Mouse (Mus musculus): Measurements from ENCODE around the gene Cd63. TPM values are rescaled to one million over a fixed set of nuclear protein-coding genes. Genes with fewer than 3 reads are reported as not detected.

Cd63 gene
- polyA plus RNA-seq, 1 experiment, result 134 TPM

- no peak for TF ChIP-seq POLR2A (IDR thresholded peaks at IDR 0.05; ENCODE audit: borderline replicate concordance, control insufficient read depth, low read depth, low read length)
- TF ChIP-seq CTCF (IDR thresholded peaks at IDR 0.05; ENCODE audit: control insufficient read depth, insufficient read depth, low read length), result no peak
- Histone ChIP-seq H3K4me3 (replicated peaks; ENCODE audit: control insufficient read depth, low read depth, low read length) (no peak overlapping the region), H3K27ac (ENCODE audit: control insufficient read depth, insufficient read depth, low read depth, low read length, poor library complexity) (no peak overlapping the region), H3K4me1 (ENCODE audit: control insufficient read depth, insufficient read depth, low read length) (no peaks in the 10 kb centered on the region; the same call in none of the 2 replicates)
- WGBS, result 18% methylated on average over 1 of the region's 1 CpGs
Observed at GRCm38 (mm10) chr10:128896807-128897206, 4.0 kb upstream of the Cd63 start.

- Histone ChIP-seq H3K4me1 (ENCODE audit: control insufficient read depth, insufficient read depth, low read length) (peaks cover under 1% of the 10 kb centered on the region), H3K4me3 (replicated peaks; ENCODE audit: control insufficient read depth, low read depth, low read length) (no peak overlapping the region), H3K27ac (ENCODE audit: control insufficient read depth, insufficient read depth, low read depth, low read length, poor library complexity) (no peak overlapping the region)
- 31% methylated on average over 1 of the region's 1 CpGs for WGBS
- TF ChIP-seq CTCF (IDR thresholded peaks at IDR 0.05; ENCODE audit: control insufficient read depth, insufficient read depth, low read length), result no peak
- no peak for TF ChIP-seq POLR2A (IDR thresholded peaks at IDR 0.05; ENCODE audit: borderline replicate concordance, control insufficient read depth, low read depth, low read length)
Observed at GRCm38 (mm10) chr10:128897501-128897900, 3.3 kb upstream of the Cd63 start.

GRCm38 (mm10) chr10:128899759-128900490 lies 864 bp upstream of the Cd63 start:
- peaks cover 3% of the 10 kb centered on the region for H3K4me1 ChIP-seq (ENCODE audit: control insufficient read depth, insufficient read depth, low read length)
- peak overlapping the region; percentile 77 for H3K27ac ChIP-seq (ENCODE audit: control insufficient read depth, insufficient read depth, low read depth, low read length, poor library complexity)
- 44% methylated on average over 6 of the region's 6 CpGs for WGBS
- TF ChIP-seq POLR2A (IDR thresholded peaks at IDR 0.05; ENCODE audit: borderline replicate concordance, control insufficient read depth, low read depth, low read length), result no peak
- no peak for TF ChIP-seq CTCF (IDR thresholded peaks at IDR 0.05; ENCODE audit: control insufficient read depth, insufficient read depth, low read length)
- H3K4me3 ChIP-seq (replicated peaks; ENCODE audit: control insufficient read depth, low read depth, low read length), result peak overlapping the region; percentile 61

- TF ChIP-seq CTCF (IDR thresholded peaks at IDR 0.05; ENCODE audit: control insufficient read depth, insufficient read depth, low read length), result no peak
- TF ChIP-seq POLR2A (IDR thresholded peaks at IDR 0.05; ENCODE audit: borderline replicate concordance, control insufficient read depth, low read depth, low read length), result no peak
- WGBS, result 24% methylated on average over 1 of the region's 1 CpGs
- Histone ChIP-seq H3K4me1 (ENCODE audit: control insufficient read depth, insufficient read depth, low read length) (peaks cover 3% of the 10 kb centered on the region), H3K27ac (ENCODE audit: control insufficient read depth, insufficient read depth, low read depth, low read length, poor library complexity) (peak overlapping the region; percentile 14; the same call in 1 of the 2 replicates), H3K4me3 (replicated peaks; ENCODE audit: control insufficient read depth, low read depth, low read length) (no peak overlapping the region)
Observed at GRCm38 (mm10) chr10:128901409-128901808, 620 bp downstream of the Cd63 start.

GRCm38 (mm10) chr10:128902409-128902988 lies 1.7 kb downstream of the Cd63 start:
- no peak for TF ChIP-seq POLR2A (IDR thresholded peaks at IDR 0.05; ENCODE audit: borderline replicate concordance, control insufficient read depth, low read depth, low read length)
- no peak for TF ChIP-seq CTCF (IDR thresholded peaks at IDR 0.05; ENCODE audit: control insufficient read depth, insufficient read depth, low read length)
- H3K4me3 ChIP-seq (replicated peaks; ENCODE audit: control insufficient read depth, low read depth, low read length), result no peak overlapping the region
- H3K27ac ChIP-seq (ENCODE audit: control insufficient read depth, insufficient read depth, low read depth, low read length, poor library complexity), result peak overlapping the region; percentile 27; the same call in 1 of the 2 replicates
- 0% methylated on average over 3 of the region's 3 CpGs for WGBS
- H3K4me1 ChIP-seq (ENCODE audit: control insufficient read depth, insufficient read depth, low read length), result peaks cover 3% of the 10 kb centered on the region

- WGBS, result 72% methylated on average over 5 of the region's 5 CpGs
- no peak for TF ChIP-seq POLR2A (IDR thresholded peaks at IDR 0.05; ENCODE audit: borderline replicate concordance, control insufficient read depth, low read depth, low read length)
- no peak for TF ChIP-seq CTCF (IDR thresholded peaks at IDR 0.05; ENCODE audit: control insufficient read depth, insufficient read depth, low read length)
- Histone ChIP-seq H3K27ac (ENCODE audit: control insufficient read depth, insufficient read depth, low read depth, low read length, poor library complexity) (no peak overlapping the region), H3K4me3 (replicated peaks; ENCODE audit: control insufficient read depth, low read depth, low read length) (no peak overlapping the region), H3K4me1 (ENCODE audit: control insufficient read depth, insufficient read depth, low read length) (peaks cover 3% of the 10 kb centered on the region)
Observed at GRCm38 (mm10) chr10:128904812-128905211, 4.0 kb downstream of the Cd63 start.

- Histone ChIP-seq H3K27ac (ENCODE audit: control insufficient read depth, insufficient read depth, low read depth, low read length, poor library complexity) (peak overlapping the region; percentile 95), H3K4me1 (ENCODE audit: control insufficient read depth, insufficient read depth, low read length) (peaks cover 3% of the 10 kb centered on the region; the same call in 1 of the 2 replicates), H3K4me3 (replicated peaks; ENCODE audit: control insufficient read depth, low read depth, low read length) (peak overlapping the region; percentile 69)
- TF ChIP-seq CTCF (IDR thresholded peaks at IDR 0.05; ENCODE audit: control insufficient read depth, insufficient read depth, low read length) (no peak), POLR2A (IDR thresholded peaks at IDR 0.05; ENCODE audit: borderline replicate concordance, control insufficient read depth, low read depth, low read length) (no peak)
- 48% methylated on average over 13 of the region's 13 CpGs for WGBS
Observed at GRCm38 (mm10) chr10:128908778-128909448, 8.1 kb downstream of the Cd63 start.

GRCm38 (mm10) chr10:128909567-128910028 lies 8.8 kb downstream of the Cd63 start:
- H3K27ac ChIP-seq (ENCODE audit: control insufficient read depth, insufficient read depth, low read depth, low read length, poor library complexity), result peak overlapping the region; percentile 95
- peaks cover 3% of the 10 kb centered on the region; the same call in 1 of the 2 replicates for H3K4me1 ChIP-seq (ENCODE audit: control insufficient read depth, insufficient read depth, low read length)
- 1% methylated on average over 39 of the region's 41 CpGs for WGBS
- H3K4me3 ChIP-seq (replicated peaks; ENCODE audit: control insufficient read depth, low read depth, low read length), result peak overlapping the region; percentile 69
- TF ChIP-seq POLR2A (IDR thresholded peaks at IDR 0.05; ENCODE audit: borderline replicate concordance, control insufficient read depth, low read depth, low read length) (peak; percentile 29; the same call in 1 of the 2 replicates), CTCF (IDR thresholded peaks at IDR 0.05; ENCODE audit: control insufficient read depth, insufficient read depth, low read length) (no peak)

All from bone marrow, adult 2 months (tissue).